Mouse (Mus musculus) intestine, embryonic 14.5 days (tissue): Measurements from ENCODE around the gene Ripply3. TPM values are rescaled to one million over a fixed set of nuclear protein-coding genes. Genes with fewer than 3 reads are reported as not detected.
A peak's percentile ranks its signal among the peaks of the same experiment; 100 is the strongest.

Source experiments
- ATAC-seq: fragments of 200-750 bp; cut with Nextera tagmentation; replicated peaks from 2 replicates; pipeline ENCODE4 v1.8.0; 2017; ENCODE audit warnings: low read depth, moderate number of reproducible peaks, moderate TSS enrichment, moderate library complexity; ENCODE audit not compliant: low FRiP score, low TSS enrichment
- DNase-seq: peaks from one replicate; pipeline ENCODE4 v3.0.0-alpha.2; 2018; ENCODE audit warnings: low spot score
- H3K27ac ChIP-seq: fragments of 300-500 bp; sonication (generic); 2 replicates; pipeline ENCODE4 v1.5.1; 2014; ENCODE audit warnings: low read depth, mild to moderate bottlenecking, control low read depth
- H3K27me3 ChIP-seq: fragments of 300-500 bp; sonication (generic); replicated peaks from 2 replicates; pipeline ENCODE4 v1.6.1; 2014; ENCODE audit warnings: low read length, control low read depth; ENCODE audit not compliant: control insufficient read depth, insufficient read depth
- H3K36me3 ChIP-seq: fragments of 300-500 bp; sonication (generic); 2 replicates; pipeline ENCODE4 v1.6.1; 2014; ENCODE audit warnings: low read length, control low read depth; ENCODE audit not compliant: control insufficient read depth, insufficient read depth
- H3K4me1 ChIP-seq: fragments of 300-500 bp; sonication (generic); replicated peaks from 2 replicates; pipeline ENCODE4 v1.6.1; 2014; ENCODE audit warnings: low read length, control low read depth, mixed read lengths; ENCODE audit not compliant: control insufficient read depth, insufficient read depth
- H3K4me2 ChIP-seq: fragments of 300-500 bp; sonication (generic); 2 replicates; pipeline ENCODE4 v1.6.1; 2014; ENCODE audit warnings: low read length
- H3K4me3 ChIP-seq: fragments of 300-500 bp; sonication (generic); 2 replicates; pipeline ENCODE4 v1.5.1; 2014; ENCODE audit warnings: low read depth, low read length, control low read depth, mixed read lengths
- H3K9ac ChIP-seq: fragments of 300-500 bp; sonication (generic); 2 replicates; pipeline ENCODE4 v1.6.1; 2014; ENCODE audit warnings: mild to moderate bottlenecking, low read length
- H3K9me3 ChIP-seq: fragments of 300-500 bp; sonication (generic); 2 replicates; pipeline ENCODE4 v1.6.1; 2016; ENCODE audit warnings: low read length, control low read depth; ENCODE audit not compliant: control insufficient read depth
- WGBS: fragments of 180-500 bp; shearing (Covaris S2); extraction: QIAGEN DNeasy Blood & Tissue Kit; methylation state at CpG from one replicate; pipeline ENCODE4 v1.1.7; 2014; 5-methylcytosine and 5-hydroxymethylcytosine counted together
- polyA plus RNA-seq: library from polyadenylated mRNA; unstranded; fragments of >200 nt; fragmentation: Nextera tagmentation; extraction: Ambion mirVana; gene quantifications from 2 replicates; pipeline ENCODE4 v1.2.1, GENCODE M21; 2014

Gene Ripply3
- polyA plus RNA-seq, 1 experiment from 2014 or later: 4.4 TPM

- Histone ChIP-seq H3K4me3 (no peak overlapping the region), H3K27me3 (no peaks in the 10 kb centered on the region), H3K4me2 (no peak overlapping the region), H3K9me3 (no peaks in the 10 kb centered on the region), H3K27ac (no peak overlapping the region), H3K9ac (no peak overlapping the region), H3K36me3 (no peaks in the 10 kb centered on the region), H3K4me1 (peaks cover 15% of the 10 kb centered on the region)
- DNase-seq (no peak), ATAC-seq (no peak)
- 64% methylated on average over 4 of the region's 4 CpGs for WGBS
Measured at GRCm38 (mm10) chr16:94299210-94299609, 29.0 kb upstream of the Ripply3 start.

- no peak overlapping the region for H3K4me2 ChIP-seq
- WGBS: 90% methylated on average over 4 of the region's 4 CpGs
- ATAC-seq (no peak), DNase-seq (no peak)
- no peaks in the 10 kb centered on the region for H3K27me3 ChIP-seq
- H3K4me3 ChIP-seq: no peak overlapping the region
- H3K36me3 ChIP-seq: no peaks in the 10 kb centered on the region
- H3K9ac ChIP-seq: no peak overlapping the region
- no peaks in the 10 kb centered on the region for H3K9me3 ChIP-seq
- H3K27ac ChIP-seq: no peak overlapping the region
- H3K4me1 ChIP-seq: peaks cover 15% of the 10 kb centered on the region
Measured at GRCm38 (mm10) chr16:94301194-94301593, 27.0 kb upstream of the Ripply3 start.

DNA sequence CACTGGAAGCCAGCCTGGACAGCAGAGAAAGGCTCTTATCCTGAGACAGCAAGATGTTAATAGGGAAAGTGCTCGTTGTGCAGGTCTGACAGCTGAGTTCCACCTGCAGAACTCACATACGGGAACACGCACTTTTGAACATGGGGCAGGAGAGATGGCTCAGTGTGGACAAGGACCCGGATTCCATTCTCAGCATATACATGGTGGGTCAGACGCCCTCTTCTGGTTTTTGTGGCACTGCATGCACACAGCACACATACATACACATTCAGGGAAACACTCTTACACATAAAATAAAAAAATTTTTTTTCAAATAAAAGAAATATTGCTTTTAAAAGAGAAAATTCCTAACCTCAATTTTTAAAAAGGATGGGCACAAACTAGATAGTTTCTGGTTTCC, 26.5 kb upstream of the Ripply3 start:
- ATAC-seq: no peak
- H3K4me3 ChIP-seq: no peak overlapping the region
- H3K4me2 ChIP-seq: 0 out of 2 replicates have a peak overlapping the region, but pooled peaks have one; percentile 46
- no peaks in the 10 kb centered on the region for H3K9me3 ChIP-seq
- H3K27me3 ChIP-seq: no peaks in the 10 kb centered on the region
- no peak overlapping the region for H3K9ac ChIP-seq
- peaks cover 15% of the 10 kb centered on the region for H3K4me1 ChIP-seq
- no peaks in the 10 kb centered on the region for H3K36me3 ChIP-seq
- no peak for DNase-seq
- WGBS: 81% methylated on average over 5 of the region's 5 CpGs
- H3K27ac ChIP-seq: peak overlapping the region; percentile 12; the same call in 1 of the 2 replicates

DNA sequence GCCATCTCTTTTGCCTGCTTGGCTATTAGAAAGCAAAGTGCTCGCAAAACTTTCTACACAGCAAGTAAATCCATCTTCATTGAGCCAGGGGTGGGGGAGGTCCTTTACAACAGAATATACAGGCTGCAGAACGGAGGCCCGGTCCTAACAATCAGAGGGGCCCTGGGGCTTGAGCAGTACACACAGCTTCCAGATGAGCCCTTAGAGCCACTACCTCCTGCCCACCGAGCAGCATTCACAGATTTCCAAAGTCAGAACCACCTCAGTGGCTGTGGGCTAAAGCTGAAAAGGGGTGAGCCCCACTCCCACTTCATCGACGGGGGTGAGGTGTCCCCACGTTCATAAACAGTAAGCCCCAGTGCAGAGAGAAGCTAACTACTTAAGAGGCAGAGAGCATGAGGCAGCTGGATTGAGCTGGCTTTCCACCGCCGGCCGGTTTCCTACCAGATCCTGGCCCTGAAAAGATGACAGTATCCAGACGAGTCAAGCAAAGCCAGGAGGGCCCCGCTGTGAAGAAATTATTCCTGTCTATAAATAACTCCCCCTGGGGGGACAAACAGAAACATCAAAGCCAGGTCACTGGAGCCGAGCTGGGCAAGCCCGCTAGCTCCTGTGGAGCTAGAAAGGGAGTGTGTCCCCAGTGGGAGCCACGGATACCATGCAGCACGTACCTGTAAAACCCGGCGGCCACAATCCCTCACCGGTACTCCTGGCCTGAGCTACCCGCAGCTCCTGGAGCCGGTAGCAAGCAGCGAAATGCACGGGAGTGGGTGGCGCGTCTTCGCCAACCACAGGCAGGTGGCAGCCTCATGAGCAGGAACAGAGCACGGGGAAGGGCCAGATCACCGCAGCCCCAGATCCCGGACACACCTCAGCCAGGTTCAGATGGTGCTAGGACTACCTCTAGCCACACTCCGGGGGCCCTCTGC, 25.7 kb upstream of the Ripply3 start:
- Histone ChIP-seq H3K9me3 (no peaks in the 10 kb centered on the region), H3K4me3 (no peak overlapping the region), H3K4me1 (peaks cover 15% of the 10 kb centered on the region), H3K27ac (peak overlapping the region; percentile 12), H3K9ac (peak overlapping the region; percentile 18; the same call in 1 of the 2 replicates), H3K4me2 (peak overlapping the region; percentile 46), H3K36me3 (no peaks in the 10 kb centered on the region), H3K27me3 (no peaks in the 10 kb centered on the region)
- WGBS: 5% methylated on average over 30 of the region's 30 CpGs
- DNase-seq (peak; percentile 69), ATAC-seq (peak; percentile 78)

DNA sequence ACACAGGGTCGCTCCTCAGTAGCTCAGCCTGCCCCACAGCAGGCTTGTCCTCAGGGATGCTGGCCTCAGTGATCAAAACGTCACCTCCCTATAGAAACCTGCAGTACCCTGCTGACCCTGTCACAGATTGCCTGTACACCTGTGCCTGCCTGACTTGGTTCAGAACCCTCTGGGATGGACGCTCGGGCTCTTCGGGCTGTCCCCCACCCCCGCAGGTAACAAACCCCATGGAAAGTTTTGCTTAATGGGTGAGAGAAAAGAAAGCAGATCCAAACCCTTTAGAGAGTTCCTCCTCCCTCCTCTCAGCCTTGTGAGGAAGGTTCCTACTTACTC, 25.1 kb upstream of the Ripply3 start:
- no peaks in the 10 kb centered on the region for H3K9me3 ChIP-seq
- DNase-seq (no peak), ATAC-seq (no peak; the same call in none of the 2 replicates)
- no peaks in the 10 kb centered on the region for H3K27me3 ChIP-seq
- peaks cover 15% of the 10 kb centered on the region for H3K4me1 ChIP-seq
- H3K4me2 ChIP-seq: peak overlapping the region; percentile 46
- H3K9ac ChIP-seq: peak overlapping the region; percentile 18; the same call in 1 of the 2 replicates
- no peak overlapping the region for H3K4me3 ChIP-seq
- no peak overlapping the region for H3K27ac ChIP-seq
- 38% methylated on average over 6 of the region's 6 CpGs for WGBS
- H3K36me3 ChIP-seq: no peaks in the 10 kb centered on the region

DNA sequence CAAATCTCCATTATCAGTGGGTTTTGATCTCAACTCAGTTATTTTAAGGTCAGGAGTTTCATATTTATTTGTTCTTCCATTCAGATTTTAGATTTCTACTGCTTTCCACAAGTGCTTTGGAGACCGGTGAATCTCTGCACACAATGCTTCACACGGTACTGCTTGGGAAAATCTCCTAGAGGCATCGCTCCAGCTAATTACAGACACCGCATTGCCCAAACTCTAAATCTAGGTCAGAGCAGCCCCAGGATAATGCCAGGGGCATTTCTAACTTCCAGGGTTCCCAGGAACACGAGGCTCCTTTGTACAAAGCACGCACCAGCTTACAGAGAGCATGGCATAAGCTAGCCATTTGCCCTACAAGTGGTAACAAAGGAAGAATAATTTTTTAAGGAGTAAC, 20.7 kb upstream of the Ripply3 start:
- H3K9me3 ChIP-seq: no peaks in the 10 kb centered on the region
- H3K4me3 ChIP-seq: no peak overlapping the region
- DNase-seq (no peak), ATAC-seq (no peak)
- WGBS: 68% methylated on average over 6 of the region's 6 CpGs
- H3K4me1 ChIP-seq: peaks cover 11% of the 10 kb centered on the region
- H3K4me2 ChIP-seq: no peak overlapping the region
- no peaks in the 10 kb centered on the region for H3K36me3 ChIP-seq
- H3K27ac ChIP-seq: no peak overlapping the region
- H3K27me3 ChIP-seq: no peaks in the 10 kb centered on the region
- H3K9ac ChIP-seq: no peak overlapping the region

DNA sequence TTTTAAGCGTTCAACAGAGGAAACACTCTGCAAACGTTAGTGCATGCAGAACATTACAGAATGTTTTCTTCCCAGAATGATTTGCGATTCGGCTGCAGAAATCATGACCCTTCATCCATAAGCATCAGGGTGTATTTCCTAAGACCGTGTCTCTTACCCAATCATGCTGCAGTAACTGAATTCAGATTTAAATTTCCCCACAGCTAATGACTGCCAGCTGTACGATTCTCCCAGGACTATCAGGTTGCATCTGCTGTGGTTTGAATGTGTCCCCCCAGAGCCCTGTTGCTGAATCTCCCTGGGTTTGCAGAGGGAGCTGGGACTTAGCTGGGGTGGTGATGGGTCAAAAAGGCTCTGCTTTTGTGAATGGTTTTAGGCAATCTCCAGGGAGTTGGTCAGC, 20.3 kb upstream of the Ripply3 start:
- H3K36me3 ChIP-seq: no peaks in the 10 kb centered on the region
- ATAC-seq: no peak
- DNase-seq: no peak
- H3K4me3 ChIP-seq: no peak overlapping the region
- no peak overlapping the region for H3K27ac ChIP-seq
- H3K9ac ChIP-seq: no peak overlapping the region
- no peaks in the 10 kb centered on the region for H3K27me3 ChIP-seq
- peaks cover 7% of the 10 kb centered on the region for H3K4me1 ChIP-seq
- no peaks in the 10 kb centered on the region for H3K9me3 ChIP-seq
- H3K4me2 ChIP-seq: no peak overlapping the region
- 45% methylated on average over 6 of the region's 6 CpGs for WGBS

DNA sequence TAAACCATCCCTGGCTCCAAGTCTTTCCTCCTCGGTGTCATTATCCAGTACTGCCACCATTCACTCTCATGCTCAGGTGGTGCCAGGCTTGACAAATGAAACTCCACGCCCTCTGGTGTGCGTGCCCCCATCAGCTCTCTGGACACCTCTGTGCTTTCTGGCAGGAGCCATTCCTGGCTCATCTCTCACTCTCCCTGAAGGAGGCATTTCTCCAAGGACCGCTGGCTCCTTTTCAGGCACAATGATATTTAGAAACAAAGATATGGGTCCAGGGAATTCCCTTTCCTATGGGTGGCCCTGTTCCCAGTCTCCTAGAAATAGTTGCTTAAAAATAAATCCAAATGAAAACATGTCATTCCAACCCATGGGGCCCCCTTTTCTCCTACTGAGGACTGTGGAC, 19.2 kb upstream of the Ripply3 start:
- H3K9me3 ChIP-seq: no peaks in the 10 kb centered on the region
- no peak for ATAC-seq
- H3K36me3 ChIP-seq: no peaks in the 10 kb centered on the region
- H3K4me2 ChIP-seq: no peak overlapping the region
- H3K4me1 ChIP-seq: peaks cover 8% of the 10 kb centered on the region; the same call in 1 of the 2 replicates
- DNase-seq: no peak
- 91% methylated on average over 4 of the region's 4 CpGs for WGBS
- no peak overlapping the region for H3K9ac ChIP-seq
- no peak overlapping the region for H3K4me3 ChIP-seq
- H3K27ac ChIP-seq: no peak overlapping the region
- H3K27me3 ChIP-seq: no peaks in the 10 kb centered on the region

GRCm38 (mm10) chr16:94311416-94311815, 16.8 kb upstream of the Ripply3 start:
- H3K9me3 ChIP-seq: no peaks in the 10 kb centered on the region
- no peak overlapping the region for H3K27ac ChIP-seq
- no peaks in the 10 kb centered on the region for H3K27me3 ChIP-seq
- peaks cover 9% of the 10 kb centered on the region; the same call in 1 of the 2 replicates for H3K4me1 ChIP-seq
- no peak overlapping the region for H3K4me3 ChIP-seq
- H3K36me3 ChIP-seq: no peaks in the 10 kb centered on the region
- ATAC-seq (no peak), DNase-seq (no peak)
- H3K9ac ChIP-seq: no peak overlapping the region
- WGBS: 69% methylated on average over 1 of the region's 1 CpGs
- H3K4me2 ChIP-seq: no peak overlapping the region; the same call in 1 of the 2 replicates
